22 mouse cellular contexts compared by ENCODE assay signal in genomic region chr10:127585598-127585997, GRCm38 (mm10). TPM values are rescaled to one million over a fixed set of nuclear protein-coding genes. Genes with fewer than 3 reads are reported as not detected.
"Had no signal": no experiment of that assay in that cellular context is flagged by ENCODE, and none has a peak within 500 bp of the region (broad histone marks: within the 10 kb centered on the region; RNA-seq: fewer than 3 reads in every experiment).

No protein-coding gene starts in this region.

- H3K9me3 ChIP-seq: liver, embryonic 13.5 days; megakaryocyte, embryonic 14.5 days; midbrain, embryonic 10.5 days; midbrain, embryonic 13.5 days; neural tube, embryonic 13.5 days; stomach, embryonic 15.5 days had no signal

- H3K27me3 ChIP-seq: liver, embryonic 13.5 days; midbrain, embryonic 13.5 days; neural tube, embryonic 13.5 days; stomach, embryonic 15.5 days had no signal

- H3K4me2 ChIP-seq: liver, embryonic 13.5 days; lung, embryonic 14.5 days; midbrain, embryonic 13.5 days; neural tube, embryonic 13.5 days; stomach, embryonic 15.5 days had no signal

- H3K9ac ChIP-seq: liver, embryonic 13.5 days; lung, embryonic 14.5 days; midbrain, embryonic 13.5 days; neural tube, embryonic 13.5 days; stomach, embryonic 15.5 days had no signal

- ATAC-seq: midbrain, embryonic 13.5 days; midbrain, embryonic 16.5 days had no signal

- DNase-seq: kidney, postnatal 25 days; layer of hippocampus, adult 9-11 months; liver, embryonic 13.5 days; retina, postnatal 1 day; right cerebral cortex, postnatal 25 days; spleen, adult 18-20 months; thymus, adult 18-20 months; thymus, postnatal 36 days had no signal

- H3K4me3 ChIP-seq: layer of hippocampus, adult 2 months; left cerebral cortex, adult 2 months; liver, embryonic 13.5 days; megakaryocyte, embryonic 14.5 days; midbrain, embryonic 10.5 days; midbrain, embryonic 13.5 days; myocyte; neural tube, embryonic 13.5 days; stomach, embryonic 15.5 days had no signal

- H3K4me1 ChIP-seq: midbrain, embryonic 10.5 days; midbrain, embryonic 13.5 days; neural tube, embryonic 13.5 days; stomach, embryonic 15.5 days had no signal

- H3K27ac ChIP-seq: kidney, postnatal 0 days; layer of hippocampus, adult 2 months; left cerebral cortex, adult 2 months; liver, embryonic 13.5 days; midbrain, embryonic 10.5 days; midbrain, embryonic 13.5 days; neural tube, embryonic 13.5 days; stomach, embryonic 15.5 days had no signal

RNA-seq across cellular contexts. Expression of gene Nxph4, which starts 51.2 kb away (rescaled TPM):
- total RNA-seq: liver, adult 2 months; monocyte, adult 5-6 weeks; neutrophil, adult 5-6 weeks had no signal
- polyA plus RNA-seq: liver, adult 2 months had no signal
